Mouse (Mus musculus) heart, embryonic 13.5 days (tissue): ENCODE measurements at regions not wholly inside any gene's neighbourhood (a gene's known extent, or its start where the extent isn't known, plus 50 kb on each side); places are given as distances from the start of the nearest gene placed in this dataset.

ENCODE experiments used
- ATAC-seq: fragments of 200-750 bp; cut with Nextera tagmentation; 2 replicates; pipeline ENCODE4 v1.8.0; 2017; ENCODE audit warnings: moderate TSS enrichment; ENCODE audit not compliant: insufficient number of reproducible peaks, low FRiP score, low TSS enrichment; ENCODE audit errors: extremely low read depth
- H3K27ac ChIP-seq: fragments of 300-500 bp; sonication (generic); replicated peaks from 2 replicates; pipeline ENCODE4 v1.5.1; 2015; ENCODE audit warnings: moderate library complexity, mild to moderate bottlenecking, inconsistent platforms
- H3K27me3 ChIP-seq: fragments of 300-500 bp; sonication (generic); replicated peaks from 2 replicates; pipeline ENCODE4 v1.6.1; 2015; ENCODE audit warnings: mild to moderate bottlenecking, inconsistent platforms
- H3K36me3 ChIP-seq: fragments of 300-500 bp; sonication (generic); 2 replicates; pipeline ENCODE4 v1.6.1; 2015; ENCODE audit warnings: mild to moderate bottlenecking, inconsistent platforms
- H3K4me1 ChIP-seq: fragments of 300-500 bp; sonication (generic); 2 replicates; pipeline ENCODE4 v1.6.1; 2015; ENCODE audit warnings: inconsistent platforms
- H3K4me2 ChIP-seq: fragments of 300-500 bp; sonication (generic); 2 replicates; pipeline ENCODE4 v1.6.1; 2015; ENCODE audit warnings: inconsistent platforms, mild to moderate bottlenecking, moderate library complexity
- H3K4me3 ChIP-seq: fragments of 300-500 bp; sonication (generic); 2 replicates; pipeline ENCODE4 v1.5.1; 2015; ENCODE audit warnings: moderate library complexity, mild to moderate bottlenecking, inconsistent platforms
- H3K9ac ChIP-seq: fragments of 300-500 bp; sonication (generic); 2 replicates; pipeline ENCODE4 v1.6.1; 2015; ENCODE audit warnings: inconsistent platforms, mild to moderate bottlenecking, moderate library complexity
- H3K9me3 ChIP-seq: fragments of 300-500 bp; sonication (generic); 2 replicates; pipeline ENCODE4 v1.6.1; 2016; ENCODE audit warnings: inconsistent platforms
- WGBS: fragments of 180-500 bp; shearing (Covaris S2); methylation state at CpG from one replicate; pipeline ENCODE4 v1.1.7; 2015; ENCODE audit warnings: mixed read lengths; 5-methylcytosine and 5-hydroxymethylcytosine counted together

DNA sequence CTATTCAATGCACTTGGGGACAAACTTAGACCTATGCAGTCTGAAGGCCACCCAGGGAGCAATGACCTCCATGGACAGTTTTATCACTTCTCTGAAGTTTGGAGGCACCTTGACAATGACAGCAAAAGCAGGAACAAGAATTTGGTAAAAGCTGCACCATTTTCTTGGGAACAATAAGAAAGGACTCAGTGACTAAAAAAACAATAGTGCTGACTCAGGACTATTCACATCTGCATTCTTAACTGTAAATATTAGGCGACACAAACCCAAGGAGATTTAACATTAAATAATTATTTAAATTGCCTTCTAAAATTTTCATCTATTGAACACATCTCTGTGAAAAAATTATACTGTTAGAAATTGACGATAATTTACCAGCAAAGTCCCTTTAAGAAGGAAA is 356.2 kb downstream of the Nup35 start:
- no peak for ATAC-seq
- Histone ChIP-seq H3K27ac (no peak overlapping the region), H3K9ac (no peak overlapping the region), H3K9me3 (no peaks in the 10 kb centered on the region), H3K4me2 (no peak overlapping the region), H3K36me3 (no peaks in the 10 kb centered on the region), H3K4me3 (no peak overlapping the region), H3K27me3 (no peaks in the 10 kb centered on the region), H3K4me1 (peaks cover 18% of the 10 kb centered on the region)
- 75% methylated on average over 2 of the region's 2 CpGs for WGBS

DNA sequence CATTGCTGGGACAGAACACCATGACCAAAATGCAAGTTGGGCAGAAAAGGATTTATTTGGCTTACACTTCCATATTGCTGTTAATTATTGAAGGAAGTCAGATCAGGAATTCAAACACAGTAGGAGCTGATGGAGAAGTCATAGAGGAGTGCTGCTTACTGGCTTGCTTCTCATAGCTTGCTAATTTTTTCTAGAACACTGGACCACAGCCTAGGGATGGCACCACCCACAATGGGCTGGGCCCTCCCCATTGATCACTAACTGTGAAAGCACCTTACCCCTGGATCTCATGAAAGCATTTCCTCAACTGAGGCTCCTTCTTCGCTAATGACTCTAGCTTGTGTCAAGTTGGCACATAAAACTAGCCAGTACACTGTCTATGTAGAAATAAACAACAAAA is 381.3 kb downstream of the Nup35 start:
- H3K36me3 ChIP-seq, result no peaks in the 10 kb centered on the region
- ATAC-seq, result no peak
- H3K27me3 ChIP-seq, result no peaks in the 10 kb centered on the region
- no peak overlapping the region for H3K4me3 ChIP-seq
- H3K4me1 ChIP-seq, result no peaks in the 10 kb centered on the region
- 75% methylated on average over 1 of the region's 1 CpGs for WGBS
- no peaks in the 10 kb centered on the region for H3K9me3 ChIP-seq
- H3K27ac ChIP-seq, result no peak overlapping the region
- H3K9ac ChIP-seq, result no peak overlapping the region
- no peak overlapping the region for H3K4me2 ChIP-seq

DNA sequence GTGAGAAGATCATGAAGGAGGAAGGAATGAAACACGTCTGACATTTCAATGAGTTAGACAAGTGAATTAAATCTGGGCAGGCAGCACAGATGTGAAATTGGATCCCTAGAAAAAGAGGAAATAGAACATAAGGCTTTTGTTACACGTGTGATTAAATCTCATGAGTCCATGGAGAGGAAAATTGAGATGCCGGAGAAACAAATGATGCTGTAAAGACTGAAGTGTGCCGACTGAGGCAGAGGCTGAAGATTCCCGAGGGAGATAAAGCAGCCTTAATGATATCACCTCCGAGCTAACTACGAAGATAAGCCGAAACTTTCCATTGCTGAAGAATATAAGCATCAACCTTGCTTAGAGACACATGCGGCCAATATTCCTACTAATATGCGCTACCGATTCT is 390.0 kb downstream of the Nup35 start:
- Histone ChIP-seq H3K27ac (no peak overlapping the region), H3K4me3 (no peak overlapping the region), H3K36me3 (no peaks in the 10 kb centered on the region), H3K9me3 (no peaks in the 10 kb centered on the region), H3K4me1 (no peaks in the 10 kb centered on the region), H3K27me3 (no peaks in the 10 kb centered on the region), H3K4me2 (no peak overlapping the region), H3K9ac (no peak overlapping the region)
- ATAC-seq, result no peak
- WGBS, result 73% methylated on average over 11 of the region's 11 CpGs

DNA sequence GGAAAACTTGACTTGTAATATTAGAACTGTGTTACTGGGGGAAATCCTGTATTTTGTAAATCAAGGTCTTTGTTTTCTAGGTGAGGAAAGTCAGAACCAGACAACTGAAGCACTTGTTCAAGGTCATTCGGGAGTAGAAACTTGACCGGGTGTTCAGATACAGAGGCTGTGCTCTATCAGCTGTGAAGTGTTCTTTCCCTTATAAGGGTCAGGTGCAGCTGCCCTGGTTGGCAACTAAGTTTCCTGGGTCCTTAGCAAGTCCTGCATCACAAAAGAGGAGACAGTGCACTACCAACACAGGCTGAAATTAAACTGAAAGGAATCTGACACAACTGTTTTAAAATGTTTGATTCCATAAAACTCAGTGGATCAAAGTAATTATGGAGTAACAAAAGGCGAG is 406.6 kb downstream of the Nup35 start:
- H3K9me3 ChIP-seq, result 0 out of 2 replicates have a peak, but pooled peaks cover 6% of the 10 kb centered on the region
- H3K4me2 ChIP-seq, result no peak overlapping the region
- H3K4me3 ChIP-seq, result no peak overlapping the region
- no peak for ATAC-seq
- H3K36me3 ChIP-seq, result no peaks in the 10 kb centered on the region
- H3K27ac ChIP-seq, result peak overlapping the region; percentile 58
- H3K9ac ChIP-seq, result no peak overlapping the region
- 42% methylated on average over 3 of the region's 3 CpGs for WGBS
- H3K4me1 ChIP-seq, result no peaks in the 10 kb centered on the region; the same call in 1 of the 2 replicates
- H3K27me3 ChIP-seq, result no peaks in the 10 kb centered on the region
